Mouse (Mus musculus) ES-Bruce4 (cell line): ENCODE measurements around the gene Trdmt1.

Experiments
- CTCF ChIP-seq: IDR thresholded peaks from one replicate; pipeline ENCODE4 v1.8.1; 2011; ENCODE audit warnings: low read depth, low read length
- EP300 ChIP-seq: IDR thresholded peaks from 2 replicates; pipeline ENCODE4 v1.6.1; 2011; ENCODE audit warnings: low read depth, low read length; ENCODE audit not compliant: insufficient read depth
- POLR2A ChIP-seq: IDR thresholded peaks from one replicate; pipeline ENCODE4 v1.8.1; 2011; ENCODE audit warnings: low read length; ENCODE audit not compliant: insufficient read depth

GRCm38 (mm10) chr2:13499196-13499595 lies 45.3 kb downstream of the Trdmt1 start:
- TF ChIP-seq POLR2A (no peak), CTCF (no peak), EP300 (no peak)
